Mouse (Mus musculus) ES-E14 (cell line): ENCODE results near the gene Nkx6-1. TPM values are rescaled to one million over a fixed set of nuclear protein-coding genes. Genes with fewer than 3 reads are reported as not detected.
A peak's percentile ranks its signal among the peaks of the same experiment; 100 is the strongest.

ENCODE experiments used
- DNase-seq: peaks from one replicate; pipeline ENCODE4 v3.0.0-alpha.2; 2013; ENCODE audit warnings: low read depth, low spot score
- H3K27ac ChIP-seq: 2 replicates; pipeline ENCODE4 v1.5.1; 2012; ENCODE audit warnings: low read depth, mild to moderate bottlenecking, low read length, moderate library complexity, mixed read lengths; ENCODE audit not compliant: poor library complexity, insufficient read depth, severe bottlenecking
- H3K36me3 ChIP-seq: 2 replicates; pipeline ENCODE4 v1.6.1; 2012; ENCODE audit warnings: mild to moderate bottlenecking, low read length, moderate library complexity, mixed read lengths; ENCODE audit not compliant: control insufficient read depth, poor library complexity, insufficient read depth, severe bottlenecking
- H3K4me1 ChIP-seq, 2 experiments: fragments of 150-350 bp in 1 of 2; sonication (generic) in 1 of 2; 2 replicates each; pipeline ENCODE4 v1.6.1; 2012; ENCODE audit warnings: low read length in 2 of 2, mild to moderate bottlenecking in 1 of 2, mixed read lengths in 1 of 2; ENCODE audit not compliant: control insufficient read depth in 2 of 2, insufficient read depth in 2 of 2, poor library complexity in 1 of 2
- H3K4me3 ChIP-seq, 2 experiments: fragments of 150-350 bp in 1 of 2; sonication (generic) in 1 of 2; 2 replicates each; pipeline ENCODE4 v1.5.1; 2012; ENCODE audit warnings: low read length in 2 of 2, low read depth in 1 of 2, mild to moderate bottlenecking in 1 of 2, mixed read lengths in 1 of 2; ENCODE audit not compliant: insufficient read depth in 1 of 2, poor library complexity in 1 of 2, severe bottlenecking in 1 of 2
- H3K9ac ChIP-seq: 2 replicates; pipeline ENCODE4 v1.6.1; 2012; ENCODE audit warnings: low read depth, mild to moderate bottlenecking, low read length, mixed read lengths; ENCODE audit not compliant: poor library complexity, insufficient read depth, severe bottlenecking
- H3K9me3 ChIP-seq: fragments of 150-350 bp; sonication (generic); 2 replicates; pipeline ENCODE4 v1.6.1; 2012; ENCODE audit warnings: low read depth, mild to moderate bottlenecking, low read length; ENCODE audit not compliant: control insufficient read depth, insufficient read depth
- CHD2 ChIP-seq: IDR thresholded peaks from 2 replicates; pipeline ENCODE4 v1.6.1; 2014; ENCODE audit warnings: mild to moderate bottlenecking, low read depth, low read length, inconsistent platforms
- HCFC1 ChIP-seq: IDR thresholded peaks from 2 replicates; pipeline ENCODE4 v1.6.1; 2012; ENCODE audit warnings: low read length, inconsistent platforms, borderline replicate concordance; ENCODE audit not compliant: insufficient read depth
- MAFK ChIP-seq: IDR thresholded peaks from 2 replicates; pipeline ENCODE4 v1.6.1; 2014; ENCODE audit warnings: mild to moderate bottlenecking, low read depth, low read length, inconsistent platforms; ENCODE audit not compliant: insufficient read depth
- ZC3H11A ChIP-seq: IDR thresholded peaks from 2 replicates; pipeline ENCODE4 v1.6.1; 2012; ENCODE audit warnings: low read depth, mild to moderate bottlenecking, inconsistent platforms, low read length, borderline replicate concordance
- ZNF384 ChIP-seq: IDR thresholded peaks from 2 replicates; pipeline ENCODE4 v1.6.1; 2012; ENCODE audit warnings: low read depth, low read length, inconsistent platforms
- in situ Hi-C, 2 experiments: fragments of 600-800 bp; cut with MboI; formaldehyde crosslinking; loops; one replicate each; pipeline ENCODE4 v1.15.1; 2025; ENCODE audit warnings: low sequenced_read_pairs in 2 of 2, inconsistent platforms in 1 of 2; ENCODE audit not compliant: unreplicated experiment in 2 of 2
- total RNA-seq: library from RNA; depleted of rRNA; stranded (reverse); fragments of 300-350 nt; gene quantifications from 2 replicates; pipeline ENCODE4 v1.2.3, GENCODE M21; 2012

Nkx6-1 gene
- total RNA-seq, 1 experiment: 0.04 TPM

GRCm38 (mm10) chr5:101655418-101655817 is 9.4 kb downstream of the Nkx6-1 start:
- Histone ChIP-seq H3K9me3 (no peaks in the 10 kb centered on the region), H3K4me3 (no peak overlapping the region), H3K27ac (no peak overlapping the region), H3K4me1 (peaks cover 0 to 5% of the 10 kb centered on the region in 2 experiments; a peak in 1 of 4 replicates), H3K9ac (no peak overlapping the region), H3K36me3 (no peaks in the 10 kb centered on the region)
- DNase-seq: no peak
- no peak for TF ChIP-seq CHD2
- no peak for TF ChIP-seq MAFK
- TF ChIP-seq ZNF384: no peak
- no peak for TF ChIP-seq ZC3H11A
- TF ChIP-seq HCFC1: no peak
- in situ Hi-C loops: loop anchor here in 1 of 2 experiments (25.0 kb wide), 2 partner anchors 818 to 943 kb away; partner anchors contain the start of genes Gpat3 and Hpse

DNA sequence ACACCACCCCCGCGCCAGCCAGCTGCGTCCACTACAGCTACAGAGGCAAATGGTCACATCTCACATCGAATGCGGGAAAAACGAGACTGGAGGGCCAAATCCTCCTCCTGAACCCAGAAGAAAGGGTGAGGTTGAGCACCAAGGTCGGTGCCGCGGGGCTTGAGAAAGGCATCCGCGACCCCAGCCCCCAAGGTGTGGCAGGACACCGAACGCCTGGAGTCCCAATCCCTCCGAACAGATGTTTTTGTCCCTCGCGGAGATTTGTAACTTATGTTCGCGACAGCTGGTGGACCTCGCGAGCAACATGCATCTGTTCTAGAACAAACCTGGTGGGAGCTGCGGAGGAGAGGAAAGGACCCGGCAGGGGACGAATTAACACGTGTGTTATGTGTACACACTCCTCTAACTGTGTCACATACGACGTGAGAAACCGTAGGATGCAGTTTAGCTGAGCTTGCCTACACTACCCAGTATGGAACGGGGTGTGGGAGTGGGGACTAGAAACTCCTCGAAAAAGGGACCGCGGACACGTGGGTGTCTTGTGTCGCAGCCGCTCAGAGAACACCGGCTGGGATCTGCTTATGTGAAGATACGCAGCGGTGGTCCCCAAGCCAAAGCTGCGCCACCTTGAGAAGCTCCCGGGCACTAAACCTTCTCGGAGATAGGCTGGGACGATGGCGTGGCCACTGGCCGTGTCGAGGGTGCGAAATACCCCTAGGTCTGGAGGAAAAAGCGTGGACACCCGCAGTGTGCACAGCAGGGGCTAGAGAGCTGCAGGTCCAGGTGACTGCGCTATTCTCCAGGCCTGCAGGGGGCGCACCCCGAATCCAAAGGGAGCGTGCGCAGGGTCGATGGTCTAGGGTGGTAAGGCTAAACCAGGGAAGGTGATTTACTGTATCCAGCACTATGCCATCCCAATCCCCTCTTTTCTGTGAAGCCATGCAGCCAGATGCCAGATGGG is 16.8 kb downstream of the Nkx6-1 start:
- Histone ChIP-seq H3K27ac (no peak overlapping the region), H3K9me3 (no peaks in the 10 kb centered on the region), H3K36me3 (no peaks in the 10 kb centered on the region), H3K4me3 (peak overlapping the region; percentile 24 to 32; a peak in 3 of 4 replicates), H3K4me1 (no peaks in the 10 kb centered on the region), H3K9ac (no peak overlapping the region)
- no peak for DNase-seq
- TF ChIP-seq MAFK (no peak), CHD2 (no peak), HCFC1 (no peak), ZNF384 (no peak), ZC3H11A (no peak)
- in situ Hi-C loops: no loop called here

DNA sequence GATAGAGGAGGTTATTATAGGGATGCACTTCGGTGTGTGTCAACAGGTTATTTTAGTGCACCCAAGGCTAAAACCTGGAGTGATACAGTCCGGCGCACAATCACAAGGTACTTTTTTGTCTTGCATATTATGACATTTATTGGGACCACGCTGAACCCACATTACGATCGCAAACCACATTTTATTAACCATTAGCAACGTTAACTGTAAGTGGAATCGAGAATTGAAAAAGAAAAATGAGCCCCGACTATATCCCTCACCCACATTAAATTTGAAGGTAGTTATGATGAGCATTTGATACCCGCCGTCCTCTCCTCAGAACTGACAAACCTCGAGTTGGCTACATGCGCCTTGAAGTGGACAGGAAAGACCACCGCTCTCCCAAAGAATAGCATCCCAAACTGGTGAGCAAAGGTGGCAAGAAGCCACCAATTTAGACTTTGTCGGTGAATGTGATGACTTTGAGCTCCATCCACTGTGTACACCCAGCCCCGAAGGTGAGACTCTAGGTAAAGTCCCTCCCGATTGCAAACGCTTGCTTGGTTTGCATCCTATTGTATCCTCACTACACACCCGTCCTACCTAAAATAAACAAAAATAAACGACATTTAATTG is 17.7 kb downstream of the Nkx6-1 start:
- in situ Hi-C loops: no loop called here
- no peaks in the 10 kb centered on the region for H3K4me1 ChIP-seq
- no peaks in the 10 kb centered on the region for H3K36me3 ChIP-seq
- H3K27ac ChIP-seq: no peak overlapping the region
- H3K9me3 ChIP-seq: no peaks in the 10 kb centered on the region
- TF ChIP-seq ZNF384: no peak
- no peak overlapping the region for H3K9ac ChIP-seq
- no peak overlapping the region for H3K4me3 ChIP-seq
- DNase-seq: no peak

DNA sequence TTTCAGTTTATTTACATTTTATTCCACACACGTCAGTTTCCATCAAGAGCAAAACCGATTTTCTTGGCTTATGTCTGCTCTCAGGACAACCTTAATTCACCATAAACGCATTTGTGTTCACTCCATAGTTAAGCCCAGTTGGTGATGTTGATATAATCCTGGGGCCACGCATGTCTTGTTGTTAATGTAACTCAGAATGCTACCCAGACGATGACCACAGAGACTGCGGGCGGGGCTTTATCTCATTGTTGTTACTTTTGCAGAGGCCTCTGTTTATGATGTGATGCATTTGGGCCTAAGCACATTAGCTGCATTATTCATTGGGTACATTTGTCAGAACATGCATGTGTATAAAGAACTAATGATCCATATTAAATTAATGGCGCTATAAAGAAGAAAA is 19.7 kb downstream of the Nkx6-1 start:
- H3K4me1 ChIP-seq: no peaks in the 10 kb centered on the region
- no peak for DNase-seq
- in situ Hi-C loops: no loop called here

More for the DNA sequence above, 19.7 kb downstream of the Nkx6-1 start:
- H3K36me3 ChIP-seq: no peaks in the 10 kb centered on the region
- H3K27ac ChIP-seq: no peak overlapping the region
- TF ChIP-seq CHD2 (no peak), ZC3H11A (no peak), MAFK (no peak), ZNF384 (no peak), HCFC1 (no peak)
- no peak overlapping the region for H3K9ac ChIP-seq
- no peaks in the 10 kb centered on the region for H3K9me3 ChIP-seq
- H3K4me3 ChIP-seq: no peak overlapping the region
